Mouse (Mus musculus): ENCODE results near the gene Capzb. TPM values are rescaled to one million over a fixed set of nuclear protein-coding genes. Genes with fewer than 3 reads are reported as not detected.

Capzb gene
- polyA plus RNA-seq, 1 experiment: 218 TPM

DNA sequence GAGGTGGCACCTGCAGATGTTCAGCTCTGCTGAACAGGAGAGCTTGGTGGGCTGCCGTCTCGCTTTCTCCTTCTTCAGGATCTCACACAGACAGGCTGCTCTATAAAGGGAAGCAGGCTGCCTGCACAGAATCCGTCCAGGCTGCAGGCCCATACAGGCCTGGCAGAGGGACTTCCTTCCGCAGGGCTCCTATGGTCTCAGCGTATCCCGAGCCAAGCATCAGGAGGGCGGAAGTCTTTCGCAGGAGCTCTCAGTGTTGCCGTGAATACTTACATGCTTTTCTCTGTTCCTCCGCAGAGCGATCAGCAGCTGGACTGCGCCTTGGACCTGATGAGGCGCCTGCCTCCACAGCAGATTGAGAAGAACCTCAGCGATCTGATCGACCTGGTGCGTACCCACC, 45.9 kb downstream of the Capzb start:
- TF ChIP-seq CTCF (IDR thresholded peaks at IDR 0.05; ENCODE audit: insufficient read depth, low read depth, low read length) (no peak), POLR2A (IDR thresholded peaks at IDR 0.05; ENCODE audit: insufficient read depth, low read depth, low read length) (no peak)
- Histone ChIP-seq H3K27ac (ENCODE audit: insufficient read depth, low read depth, low read length) (no peak overlapping the region; the same call in 1 of the 2 replicates), H3K4me1 (ENCODE audit: control insufficient read depth, insufficient read depth, low read length) (peaks cover 3% of the 10 kb centered on the region; the same call in 1 of the 2 replicates), H3K4me3 (ENCODE audit: insufficient read depth, low read depth, low read length) (no peak overlapping the region)
- WGBS: 87% methylated on average over 16 of the region's 16 CpGs

DNA sequence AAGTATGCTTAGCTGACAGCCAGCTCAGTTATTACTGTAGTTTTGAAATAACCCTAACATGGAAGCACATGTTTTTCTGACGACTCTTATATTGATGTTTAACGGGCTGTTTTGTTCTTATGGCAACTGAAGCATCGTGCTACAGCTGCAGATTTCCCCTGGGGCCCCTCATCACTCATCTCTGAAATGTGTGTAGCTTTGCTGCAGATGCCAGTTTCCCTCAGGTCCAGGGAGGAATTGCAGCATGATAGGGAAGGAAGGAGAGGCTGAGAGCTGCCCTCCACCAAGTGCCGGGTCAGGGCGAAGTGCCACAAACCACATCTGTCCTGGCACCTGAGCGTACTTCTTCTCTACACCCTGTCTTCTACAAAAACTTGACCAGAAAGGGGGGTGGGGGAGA, 47.6 kb downstream of the Capzb start:
- WGBS: 86% methylated on average over 6 of the region's 6 CpGs
- TF ChIP-seq POLR2A (IDR thresholded peaks at IDR 0.05; ENCODE audit: insufficient read depth, low read depth, low read length) (no peak), CTCF (IDR thresholded peaks at IDR 0.05; ENCODE audit: insufficient read depth, low read depth, low read length) (no peak)
- no peak overlapping the region for H3K4me3 ChIP-seq (ENCODE audit: insufficient read depth, low read depth, low read length)
- no peak overlapping the region for H3K27ac ChIP-seq (ENCODE audit: insufficient read depth, low read depth, low read length)
- H3K4me1 ChIP-seq (ENCODE audit: control insufficient read depth, insufficient read depth, low read length): peaks cover 3% of the 10 kb centered on the region

DNA sequence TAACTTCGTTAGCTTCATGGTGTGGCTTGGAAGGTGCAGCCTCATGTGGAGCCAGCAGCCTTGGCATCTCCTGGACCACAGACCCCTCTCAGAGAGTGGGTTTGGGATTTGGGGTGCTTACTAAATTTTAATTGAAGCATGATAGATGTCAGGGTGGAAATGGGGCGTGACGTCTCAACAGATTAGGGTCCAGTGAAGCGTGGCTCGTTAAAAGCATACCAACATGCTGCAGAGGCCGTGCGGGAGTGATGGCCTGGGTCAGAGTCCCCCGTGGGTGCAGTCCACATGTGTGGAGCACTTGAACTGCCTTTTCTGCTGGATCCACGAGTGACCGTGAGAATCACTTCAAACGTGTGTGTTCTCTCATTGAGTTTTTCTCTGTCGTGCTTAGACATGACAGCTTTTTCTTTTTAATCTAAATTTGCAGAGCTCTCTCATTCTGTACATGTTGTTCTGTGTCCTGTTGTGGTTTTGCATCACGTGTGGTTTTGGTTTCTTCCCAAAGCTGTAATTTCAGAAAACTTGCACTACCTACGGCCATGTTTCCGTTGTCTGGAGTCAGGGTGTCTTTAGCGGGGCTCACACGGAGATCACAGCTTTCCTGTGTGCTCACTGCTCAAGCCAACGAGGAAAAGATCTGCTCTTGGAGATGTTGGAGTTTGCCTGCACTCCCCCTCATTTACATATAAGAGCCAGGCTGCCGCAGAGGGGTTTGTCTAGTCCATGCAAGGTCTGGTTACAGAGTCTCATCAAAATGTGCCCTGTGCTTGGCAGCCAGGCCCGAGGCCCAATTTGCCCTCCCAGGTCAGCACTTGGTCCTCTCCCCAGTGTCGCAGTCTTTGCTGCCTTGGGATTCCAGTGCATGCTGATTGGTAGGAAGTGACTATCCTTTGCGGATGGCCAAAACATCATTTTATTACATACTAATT, 49.2 kb downstream of the Capzb start:
- H3K27ac ChIP-seq (ENCODE audit: insufficient read depth, low read depth, low read length): no peak overlapping the region
- H3K4me3 ChIP-seq (ENCODE audit: insufficient read depth, low read depth, low read length): no peak overlapping the region
- H3K4me1 ChIP-seq (ENCODE audit: control insufficient read depth, insufficient read depth, low read length): peaks cover 16% of the 10 kb centered on the region
- no peak for TF ChIP-seq POLR2A (IDR thresholded peaks at IDR 0.05; ENCODE audit: insufficient read depth, low read depth, low read length)
- no peak for TF ChIP-seq CTCF (IDR thresholded peaks at IDR 0.05; ENCODE audit: insufficient read depth, low read depth, low read length)
- 71% methylated on average over 22 of the region's 22 CpGs for WGBS

DNA sequence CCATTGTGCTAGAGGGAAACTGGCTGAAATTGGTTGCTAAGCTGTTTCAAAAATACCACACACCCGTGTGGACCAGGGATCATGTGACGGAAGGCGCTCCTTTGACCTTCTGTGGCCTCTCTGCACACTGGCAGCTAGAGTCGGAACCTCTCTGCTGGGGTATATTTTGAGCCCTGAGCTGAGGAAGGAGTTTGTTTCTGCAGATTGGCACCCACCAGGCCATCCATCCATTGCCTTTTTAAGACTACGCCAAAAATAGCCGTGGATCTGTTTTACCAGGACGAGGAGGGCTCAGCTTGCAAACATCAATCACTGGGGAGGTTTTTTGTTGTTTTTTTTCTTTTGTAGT, 49.9 kb downstream of the Capzb start:
- no peak overlapping the region for H3K27ac ChIP-seq (ENCODE audit: insufficient read depth, low read depth, low read length)
- no peak overlapping the region for H3K4me3 ChIP-seq (ENCODE audit: insufficient read depth, low read depth, low read length)
- TF ChIP-seq CTCF (IDR thresholded peaks at IDR 0.05; ENCODE audit: insufficient read depth, low read depth, low read length) (no peak), POLR2A (IDR thresholded peaks at IDR 0.05; ENCODE audit: insufficient read depth, low read depth, low read length) (no peak)
- H3K4me1 ChIP-seq (ENCODE audit: control insufficient read depth, insufficient read depth, low read length): peaks cover 16% of the 10 kb centered on the region
- 74% methylated on average over 7 of the region's 7 CpGs for WGBS

DNA sequence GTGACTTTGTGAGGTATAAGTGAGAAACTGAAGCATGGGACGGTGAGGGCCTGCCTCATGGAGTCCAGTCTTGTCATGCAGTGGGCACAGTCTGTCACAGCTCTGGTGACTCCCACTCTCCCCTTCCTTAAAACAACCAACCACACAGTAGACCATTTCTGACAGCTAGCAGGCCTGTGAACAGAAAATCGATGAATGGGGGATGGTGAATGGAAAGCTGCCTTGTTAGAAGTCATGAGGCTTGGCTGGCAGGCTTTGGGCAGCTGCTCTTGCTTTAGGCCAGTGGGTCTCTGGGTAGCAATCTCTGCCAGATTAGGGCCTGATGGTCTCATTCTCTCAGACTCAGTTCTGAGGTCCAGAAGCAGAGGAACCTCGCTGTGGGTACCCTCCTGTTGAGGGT, 51.5 kb downstream of the Capzb start:
- Histone ChIP-seq H3K4me3 (ENCODE audit: insufficient read depth, low read depth, low read length) (no peak overlapping the region), H3K27ac (ENCODE audit: insufficient read depth, low read depth, low read length) (no peak overlapping the region), H3K4me1 (ENCODE audit: control insufficient read depth, insufficient read depth, low read length) (peaks cover 29% of the 10 kb centered on the region)
- TF ChIP-seq CTCF (IDR thresholded peaks at IDR 0.05; ENCODE audit: insufficient read depth, low read depth, low read length) (no peak), POLR2A (IDR thresholded peaks at IDR 0.05; ENCODE audit: insufficient read depth, low read depth, low read length) (no peak)
- WGBS: 60% methylated on average over 3 of the region's 3 CpGs

- 82% methylated on average over 6 of the region's 6 CpGs for WGBS
- no peak overlapping the region for H3K4me3 ChIP-seq (ENCODE audit: insufficient read depth, low read depth, low read length)
- TF ChIP-seq POLR2A (IDR thresholded peaks at IDR 0.05; ENCODE audit: insufficient read depth, low read depth, low read length) (no peak), CTCF (IDR thresholded peaks at IDR 0.05; ENCODE audit: insufficient read depth, low read depth, low read length) (no peak)
- peaks cover 33% of the 10 kb centered on the region for H3K4me1 ChIP-seq (ENCODE audit: control insufficient read depth, insufficient read depth, low read length)
- H3K27ac ChIP-seq (ENCODE audit: insufficient read depth, low read depth, low read length): no peak overlapping the region
These were observed 52.1 kb downstream of the Capzb start for GRCm38 (mm10) chr4:139244766-139245165.

DNA sequence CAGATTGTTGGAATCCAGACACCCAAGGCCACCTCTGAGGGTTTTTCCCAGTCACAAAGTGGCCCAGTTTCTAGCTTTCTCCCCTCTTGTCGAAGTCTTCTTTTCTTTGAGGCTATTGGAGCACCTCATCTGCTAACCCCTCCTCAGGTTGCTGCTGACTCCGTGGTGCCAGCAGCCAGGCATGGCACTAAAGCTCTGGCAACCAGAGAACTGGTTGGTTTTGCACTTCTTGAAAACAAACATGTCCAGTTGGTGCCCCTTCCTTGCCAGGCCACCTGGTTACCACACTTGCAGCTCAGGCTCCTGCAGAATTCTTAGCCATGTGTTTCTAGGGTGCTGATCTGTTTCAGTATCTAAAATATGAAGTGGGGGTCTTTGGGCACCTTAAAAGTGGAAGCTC, 52.8 kb downstream of the Capzb start:
- TF ChIP-seq POLR2A (IDR thresholded peaks at IDR 0.05; ENCODE audit: insufficient read depth, low read depth, low read length) (no peak), CTCF (IDR thresholded peaks at IDR 0.05; ENCODE audit: insufficient read depth, low read depth, low read length) (no peak)
- peaks cover 33% of the 10 kb centered on the region for H3K4me1 ChIP-seq (ENCODE audit: control insufficient read depth, insufficient read depth, low read length)
- no peak overlapping the region for H3K27ac ChIP-seq (ENCODE audit: insufficient read depth, low read depth, low read length)
- H3K4me3 ChIP-seq (ENCODE audit: insufficient read depth, low read depth, low read length): no peak overlapping the region
- WGBS: 65% methylated on average over 2 of the region's 2 CpGs

- Histone ChIP-seq H3K4me3 (ENCODE audit: insufficient read depth, low read depth, low read length) (no peak overlapping the region), H3K4me1 (ENCODE audit: control insufficient read depth, insufficient read depth, low read length) (peaks cover 33% of the 10 kb centered on the region), H3K27ac (ENCODE audit: insufficient read depth, low read depth, low read length) (no peak overlapping the region)
- 51% methylated on average over 7 of the region's 7 CpGs for WGBS
- no peak for TF ChIP-seq POLR2A (IDR thresholded peaks at IDR 0.05; ENCODE audit: insufficient read depth, low read depth, low read length)
- no peak for TF ChIP-seq CTCF (IDR thresholded peaks at IDR 0.05; ENCODE audit: insufficient read depth, low read depth, low read length)
These were observed 53.6 kb downstream of the Capzb start for GRCm38 (mm10) chr4:139246130-139246877.

- 88% methylated on average over 7 of the region's 7 CpGs for WGBS
- Histone ChIP-seq H3K4me1 (ENCODE audit: control insufficient read depth, insufficient read depth, low read length) (peaks cover 40% of the 10 kb centered on the region), H3K27ac (ENCODE audit: insufficient read depth, low read depth, low read length) (no peak overlapping the region), H3K4me3 (ENCODE audit: insufficient read depth, low read depth, low read length) (no peak overlapping the region)
- TF ChIP-seq POLR2A (IDR thresholded peaks at IDR 0.05; ENCODE audit: insufficient read depth, low read depth, low read length) (no peak), CTCF (IDR thresholded peaks at IDR 0.05; ENCODE audit: insufficient read depth, low read depth, low read length) (no peak)
These were observed 55.3 kb downstream of the Capzb start for GRCm38 (mm10) chr4:139247966-139248365.

All from olfactory bulb, adult 2 months (tissue).